Mouse (Mus musculus): ENCODE measurements around the gene Spred3.
"Not testable (repeated sequence)": the region's sequence is repeated elsewhere in the genome, so short reads cannot be mapped to it uniquely, and the experiment has no call there.

Spred3 gene

DNA sequence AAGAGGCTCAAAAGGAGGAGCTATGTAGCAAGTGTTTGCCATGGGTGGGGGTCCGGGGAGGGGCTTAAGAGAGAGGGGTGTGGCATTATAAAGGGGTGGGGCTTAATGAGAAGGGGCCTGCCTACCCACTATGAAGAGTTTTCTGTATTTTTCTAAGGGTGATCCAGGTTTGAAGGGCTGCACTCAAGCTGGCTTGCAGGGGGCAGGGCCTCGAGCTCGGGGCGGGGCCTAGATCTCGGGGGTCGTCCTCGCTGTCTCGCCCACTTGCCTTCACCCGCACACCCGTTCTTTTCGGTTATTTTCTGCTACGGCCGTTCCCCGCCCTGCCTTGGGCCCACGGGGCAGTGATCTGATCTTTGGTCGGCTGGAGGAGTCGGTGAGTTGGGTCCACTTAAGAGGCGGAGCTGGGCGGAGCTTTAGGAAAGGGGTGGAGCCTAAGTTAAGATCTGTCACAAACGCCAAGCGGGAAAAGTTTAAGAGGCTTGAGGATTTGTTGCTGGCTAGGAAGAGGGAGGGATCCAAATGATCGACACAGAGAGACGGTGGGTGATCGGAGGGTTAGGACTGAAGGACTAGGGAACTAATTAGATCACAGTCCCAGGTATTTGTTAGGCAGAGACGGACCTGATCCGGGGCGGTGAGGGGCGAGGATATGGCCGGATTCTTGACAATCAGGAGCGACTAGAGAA, at the start of gene Spred3, which contains the start of gene Ggn:
Gene Spred3 (minus strand): TSS at position 346 of the 689 bp plus-strand sequence.
Gene Ggn (plus strand): TSS at position 145 of the 689 bp plus-strand sequence.
- peak in 1 of 2 experiments; percentile 42 for DNase-seq

DNA sequence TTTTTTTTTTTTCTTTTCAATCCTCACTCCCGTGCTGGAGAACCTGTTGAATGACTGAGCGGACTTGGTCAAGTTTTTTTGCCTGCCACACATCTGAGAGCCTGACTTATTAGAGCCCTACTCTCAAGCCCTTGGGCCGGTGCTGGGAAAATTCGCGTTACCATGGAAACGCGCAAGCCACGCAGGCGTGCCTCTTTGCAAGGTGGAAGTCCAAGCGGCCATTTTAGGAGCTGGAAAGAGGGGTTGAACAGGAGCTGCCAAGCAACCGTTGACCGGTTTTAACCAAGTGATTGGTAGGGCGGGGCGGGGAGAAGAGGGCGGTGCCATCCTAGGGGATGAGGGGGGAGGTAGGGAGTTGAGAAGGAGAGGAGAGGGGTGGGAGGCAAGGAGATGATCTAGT, 44.6 kb upstream of the Spred3 start:
- DNase-seq = no peak

DNA sequence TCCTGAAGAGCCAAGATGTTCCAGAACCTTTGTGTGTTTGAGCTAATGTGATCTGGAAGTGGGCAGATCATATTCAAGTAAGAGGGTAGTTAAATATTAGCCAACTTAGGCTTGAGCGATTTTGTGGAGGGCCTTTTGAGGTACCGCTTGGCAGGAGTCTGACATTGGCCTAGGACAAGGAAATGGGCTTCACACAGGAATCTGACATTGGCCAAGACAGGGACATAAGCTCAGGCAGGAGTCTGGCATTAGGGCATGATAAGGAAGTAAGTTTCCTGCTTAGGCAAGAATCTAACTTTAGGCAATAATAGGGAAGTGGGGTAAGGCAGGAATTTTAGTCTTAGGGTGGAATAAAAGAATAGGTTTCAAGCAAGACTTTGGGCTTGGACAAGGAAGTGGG, 44.0 kb upstream of the Spred3 start:
- DNase-seq = no peak

DNA sequence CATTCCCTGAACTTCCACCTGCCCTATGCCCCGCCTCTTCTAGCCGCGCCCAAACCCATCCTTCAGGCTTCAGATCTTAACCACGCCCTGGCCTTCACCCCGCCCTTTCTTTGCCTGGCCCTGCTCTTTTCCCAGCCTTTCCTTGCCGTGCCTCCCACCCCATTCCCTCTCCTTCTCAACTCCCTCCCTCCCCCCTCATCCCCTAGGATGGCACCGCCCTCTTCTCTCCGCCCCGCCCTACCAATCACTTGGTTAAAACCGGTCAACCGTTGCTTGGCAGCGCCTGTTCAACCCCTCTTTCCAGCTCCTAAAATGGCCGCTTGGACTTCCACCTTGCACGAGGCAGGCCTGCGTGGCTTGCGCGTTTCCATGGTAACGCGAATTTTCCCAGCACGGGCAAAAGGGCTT, 43.5 kb upstream of the Spred3 start, which contains the start of gene Catsperg1:
Gene Catsperg1 (minus strand): TSS at position 361 of the 408 bp plus-strand sequence.
- DNase-seq = no peak

DNA sequence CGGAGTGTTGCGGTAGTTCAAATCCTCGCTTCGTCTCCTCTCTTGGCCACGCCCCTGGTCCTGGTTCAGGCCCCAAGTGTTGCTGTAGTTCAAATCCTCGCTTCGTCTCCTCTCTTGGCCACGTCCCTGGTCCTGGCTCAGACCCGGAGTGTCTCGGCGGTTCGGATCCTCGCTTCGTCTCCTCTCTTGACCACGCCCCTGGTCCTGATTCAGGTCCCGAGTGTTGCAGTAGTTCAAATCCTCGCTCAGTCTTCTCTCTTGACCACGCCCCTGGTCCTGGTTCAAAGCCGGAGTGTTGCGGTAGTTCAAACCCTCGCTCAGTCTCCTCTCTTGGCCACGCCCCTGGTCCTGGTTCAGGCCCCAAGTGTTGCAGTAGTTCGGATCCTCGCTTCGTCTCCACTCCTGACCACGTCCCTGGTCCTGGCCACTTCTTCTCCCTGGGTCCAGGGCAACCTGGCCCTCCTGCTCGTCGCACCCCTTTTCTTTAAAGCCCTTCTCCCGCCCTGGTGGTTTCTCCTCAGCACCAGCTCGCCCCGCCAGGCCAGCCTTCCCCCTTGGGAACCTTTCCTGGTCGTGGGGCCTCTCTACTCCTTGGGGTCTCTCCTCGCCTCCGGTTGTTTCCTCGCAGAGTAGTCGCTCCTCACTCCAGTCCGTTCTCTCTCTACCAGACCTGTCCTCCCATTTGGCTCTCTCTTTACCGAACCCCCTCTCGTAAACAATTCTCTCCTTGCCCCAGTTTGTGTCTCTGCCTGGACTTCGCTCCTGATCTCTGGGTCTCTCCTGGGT, 42.8 kb upstream of the Spred3 start:
- not testable (repeated sequence) for DNase-seq

DNA sequence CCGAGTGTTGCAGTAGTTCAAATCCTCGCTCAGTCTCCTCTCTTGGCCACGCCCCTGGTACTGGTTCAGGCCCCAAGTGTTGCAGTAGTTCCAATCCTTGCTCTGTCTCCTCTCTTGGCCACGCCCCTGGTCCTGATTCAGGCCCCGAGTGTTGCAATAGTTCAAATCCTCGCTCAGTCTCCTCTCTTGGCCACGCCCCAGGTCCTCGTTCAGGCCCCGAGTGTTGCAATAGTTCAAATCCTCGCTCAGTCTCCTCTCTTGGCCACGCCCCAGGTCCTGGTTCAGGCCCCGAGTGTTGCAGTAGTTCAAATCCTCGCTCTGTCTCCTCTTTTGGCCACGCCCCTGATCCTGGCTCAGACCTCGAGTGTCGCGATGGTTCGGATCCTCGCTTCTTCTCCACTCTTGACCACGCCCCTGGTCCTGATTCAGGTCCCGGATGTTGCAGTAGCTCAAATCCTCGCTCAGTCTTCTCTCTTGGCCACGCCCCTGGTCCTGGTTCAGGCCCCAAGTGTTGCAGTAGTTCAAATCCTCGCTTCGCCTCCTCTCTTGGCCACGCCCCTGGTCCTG, 42.1 kb upstream of the Spred3 start:
- no peak for DNase-seq

DNA sequence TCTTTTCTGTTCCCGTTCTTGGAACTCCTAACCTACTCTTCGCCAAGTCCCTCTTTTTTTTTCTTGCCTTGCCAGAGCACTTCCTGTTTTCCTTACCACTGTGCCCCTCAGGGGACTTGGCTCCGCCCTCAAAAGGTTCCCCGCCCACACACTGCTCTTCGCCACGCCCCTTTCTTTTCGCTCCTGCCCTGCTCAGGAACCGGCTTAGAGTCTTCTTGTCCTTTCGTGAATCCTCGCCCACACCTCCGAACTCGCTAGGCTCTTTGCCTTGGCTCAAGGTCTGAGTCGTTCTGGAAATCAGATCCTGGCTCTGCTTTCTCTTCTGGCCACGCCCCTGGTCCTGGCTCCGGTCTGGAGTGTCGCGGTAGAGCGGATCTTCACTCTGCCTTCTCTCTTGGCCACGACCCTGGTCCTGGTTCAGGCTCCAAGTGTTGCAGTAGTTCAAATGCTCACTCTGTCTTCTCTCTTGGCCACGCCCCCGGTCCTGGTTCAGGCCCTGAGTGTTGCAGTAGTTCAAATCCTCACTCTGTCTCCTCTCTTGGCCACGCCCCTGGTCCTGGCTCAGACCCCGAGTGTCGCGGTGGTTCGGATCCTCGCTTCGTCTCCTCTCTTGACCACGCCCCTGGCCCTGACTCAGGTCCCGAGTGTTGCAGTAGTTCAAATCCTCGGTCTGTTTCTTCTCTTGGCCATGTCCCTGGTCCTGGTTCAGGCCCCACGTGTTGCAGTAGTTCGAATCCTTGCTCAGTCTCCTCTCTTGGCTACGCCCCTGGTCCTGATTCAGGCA, 41.4 kb upstream of the Spred3 start:
- DNase-seq = peak; percentile 84 to 88

DNA sequence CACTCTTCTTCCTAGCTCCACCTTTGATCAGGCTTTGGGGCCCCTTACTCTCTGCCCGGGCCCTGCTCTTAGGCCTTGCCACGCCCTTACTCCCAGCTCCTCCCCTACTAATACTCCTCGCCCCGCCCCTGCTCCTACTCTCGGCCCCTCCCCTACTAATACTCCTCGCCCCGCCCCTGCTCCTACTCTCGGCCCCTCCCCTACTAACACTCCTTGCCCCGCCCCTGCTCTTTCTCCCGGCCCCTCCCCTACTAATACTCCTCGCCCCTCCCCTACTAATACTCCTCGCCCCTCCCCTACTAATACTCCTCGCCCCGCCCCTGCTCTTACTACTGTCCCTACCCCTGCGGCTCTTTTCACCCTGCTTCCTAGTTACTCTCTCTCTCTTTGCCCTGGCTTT, 40.8 kb upstream of the Spred3 start:
- peak in 1 of 2 experiments; percentile 39 for DNase-seq

DNA sequence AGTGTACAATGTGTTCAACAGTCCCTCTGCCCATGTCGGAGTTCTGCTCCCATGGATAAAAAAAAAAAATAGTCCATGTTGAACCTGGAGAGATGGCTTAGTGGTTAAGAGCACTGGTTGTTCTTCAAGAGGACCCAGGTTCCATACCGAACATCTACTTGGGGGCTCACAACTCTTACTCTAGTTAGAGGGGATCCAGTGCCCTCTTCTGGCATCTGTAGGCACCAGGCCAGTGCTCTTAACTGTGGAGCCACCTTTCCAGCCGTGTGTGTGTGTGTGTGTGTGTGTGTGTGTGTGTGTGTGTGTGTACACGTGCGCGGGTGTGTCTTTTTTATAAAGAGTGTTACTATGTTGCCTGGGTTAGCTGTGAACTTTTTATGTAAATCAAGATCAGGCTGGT, 32.4 kb upstream of the Spred3 start:
- no peak for DNase-seq

DNA sequence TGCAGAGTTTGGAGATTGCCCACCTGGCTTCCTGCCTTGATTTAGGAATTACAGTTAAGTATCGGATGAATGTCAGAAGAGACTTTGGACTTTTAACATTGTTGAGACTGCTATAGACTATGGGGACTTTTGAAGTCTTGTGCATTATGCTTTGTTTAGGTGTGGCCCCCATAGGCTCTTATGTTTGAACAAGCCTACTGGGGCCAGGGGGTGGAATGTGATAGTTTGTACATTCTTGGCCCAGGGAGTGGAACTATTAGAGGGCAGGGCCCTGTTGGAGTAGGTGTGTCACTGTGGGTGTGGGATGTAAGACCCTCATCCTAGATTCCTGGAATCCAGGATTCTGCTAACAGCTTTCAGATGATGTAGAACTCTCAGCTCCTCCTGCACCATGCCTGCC, 24.0 kb upstream of the Spred3 start:
- DNase-seq = not testable (repeated sequence)

DNA sequence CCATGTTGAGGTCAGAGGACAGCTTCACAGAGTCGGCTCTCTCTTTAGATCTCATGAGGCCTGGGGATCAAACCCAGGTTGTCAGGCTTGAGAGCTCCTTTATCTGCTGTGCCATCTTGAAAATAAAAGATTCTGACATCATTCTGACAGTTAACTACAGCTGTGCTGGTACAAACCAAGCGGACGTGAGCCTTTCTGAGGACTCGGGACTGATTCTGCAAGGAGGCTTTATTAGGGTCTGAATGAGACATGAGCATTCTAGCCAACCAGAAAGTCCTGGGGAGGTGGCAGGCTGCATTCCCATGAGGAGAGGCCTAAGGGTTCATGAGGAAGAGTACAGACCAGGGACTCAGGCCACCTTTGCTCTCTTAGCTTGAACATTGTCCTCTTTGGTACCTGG, 11.1 kb upstream of the Spred3 start:
- not testable (repeated sequence) for DNase-seq

DNA sequence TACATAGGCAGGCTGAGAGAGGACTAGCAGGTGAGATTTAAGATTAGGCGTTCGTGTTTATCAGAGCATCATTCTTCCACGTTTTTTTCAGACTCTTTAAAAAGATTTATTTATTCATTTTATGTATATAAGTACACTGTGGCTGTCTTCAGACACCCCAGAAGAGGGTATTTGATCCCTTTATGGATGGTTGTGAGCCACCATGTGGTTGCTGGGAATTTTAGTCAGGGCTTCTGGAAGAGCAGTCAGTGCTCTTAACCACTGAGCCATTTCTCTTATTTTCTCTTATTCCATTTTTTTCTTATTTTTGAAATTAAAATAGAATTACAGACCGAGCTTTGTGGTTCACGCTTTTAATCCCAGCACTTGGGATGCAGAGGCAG, 10.6 kb upstream of the Spred3 start:
- DNase-seq = no peak

DNA sequence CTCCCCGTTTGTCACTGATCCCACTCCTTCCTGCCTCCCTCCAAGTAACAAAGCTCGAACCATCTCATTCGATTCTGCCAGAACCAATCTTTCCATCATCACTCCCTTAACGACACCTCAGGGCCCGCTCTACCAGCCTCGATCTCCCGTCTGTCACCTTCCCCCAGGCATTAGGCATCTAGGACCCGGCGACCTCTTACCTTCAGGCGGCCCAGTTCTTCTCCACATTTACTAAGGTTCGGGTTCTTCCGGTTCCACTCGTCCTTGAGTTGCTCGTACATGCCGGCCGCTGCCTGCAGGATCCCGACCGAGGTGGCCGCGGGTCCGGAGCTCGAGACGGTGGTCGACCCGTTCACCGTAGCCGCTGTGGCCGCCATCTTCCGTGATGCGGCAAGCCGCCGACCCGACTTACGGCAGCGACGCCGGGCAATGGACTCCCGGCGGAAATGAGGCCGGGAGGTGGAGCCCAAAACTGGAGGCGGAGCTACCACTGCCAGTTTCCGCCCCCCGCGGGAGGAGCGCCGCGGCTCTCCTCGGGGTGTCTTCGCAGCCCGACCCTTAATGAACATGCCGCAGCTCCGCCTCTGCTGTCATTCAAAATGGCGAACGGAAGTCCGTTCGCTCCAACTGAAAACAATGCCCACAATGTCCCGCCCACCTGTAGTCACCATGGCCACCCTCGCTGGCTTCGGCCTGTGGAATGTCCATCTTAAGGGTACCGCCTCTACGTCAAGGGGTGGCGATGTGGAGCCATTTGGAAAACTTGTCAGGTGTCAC, 10.1 kb upstream of the Spred3 start, which contains the start of gene Psmd8:
Gene Psmd8 (minus strand): TSS at position 625 of the 777 bp plus-strand sequence.
- DNase-seq = peak; percentile 96 to 98

DNA sequence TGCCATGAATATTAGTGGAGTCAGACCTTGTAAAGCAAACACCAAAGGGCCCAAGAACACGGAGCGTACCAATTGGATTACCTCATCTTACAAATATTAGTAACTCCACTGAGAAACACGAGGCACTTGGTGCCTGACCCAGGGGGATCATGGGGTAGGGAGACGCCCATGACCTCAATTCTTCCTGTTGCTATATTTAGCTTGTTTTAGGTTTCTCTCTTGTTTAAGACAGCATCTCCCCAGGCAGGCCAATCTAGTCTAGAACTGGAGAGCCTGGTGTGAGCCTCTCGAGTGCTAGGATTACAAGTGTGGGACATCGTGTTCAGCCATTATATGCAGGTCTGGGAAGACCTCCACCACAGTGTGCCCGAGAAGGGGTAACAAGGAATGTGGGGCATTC, 9.1 kb upstream of the Spred3 start:
- DNase-seq = no peak

DNA sequence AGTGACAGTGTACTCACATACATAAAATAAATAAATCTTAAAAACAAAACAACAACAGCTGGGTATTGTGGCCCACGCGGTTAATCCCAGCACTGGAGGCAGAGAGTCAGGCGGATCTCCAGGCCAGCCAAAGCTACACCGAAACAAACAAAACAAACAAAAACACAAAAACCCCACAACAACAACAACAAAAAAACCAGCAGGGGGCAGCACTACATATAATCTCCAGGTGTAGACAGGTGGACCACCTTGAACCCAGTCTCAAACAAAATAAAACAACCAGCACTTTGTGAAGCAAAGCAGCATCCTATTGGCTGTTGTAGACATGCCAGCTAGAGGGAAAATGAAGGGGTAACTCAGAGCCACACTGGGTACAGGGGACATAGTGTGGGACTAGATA, 7.9 kb upstream of the Spred3 start:
- no peak for DNase-seq

DNA sequence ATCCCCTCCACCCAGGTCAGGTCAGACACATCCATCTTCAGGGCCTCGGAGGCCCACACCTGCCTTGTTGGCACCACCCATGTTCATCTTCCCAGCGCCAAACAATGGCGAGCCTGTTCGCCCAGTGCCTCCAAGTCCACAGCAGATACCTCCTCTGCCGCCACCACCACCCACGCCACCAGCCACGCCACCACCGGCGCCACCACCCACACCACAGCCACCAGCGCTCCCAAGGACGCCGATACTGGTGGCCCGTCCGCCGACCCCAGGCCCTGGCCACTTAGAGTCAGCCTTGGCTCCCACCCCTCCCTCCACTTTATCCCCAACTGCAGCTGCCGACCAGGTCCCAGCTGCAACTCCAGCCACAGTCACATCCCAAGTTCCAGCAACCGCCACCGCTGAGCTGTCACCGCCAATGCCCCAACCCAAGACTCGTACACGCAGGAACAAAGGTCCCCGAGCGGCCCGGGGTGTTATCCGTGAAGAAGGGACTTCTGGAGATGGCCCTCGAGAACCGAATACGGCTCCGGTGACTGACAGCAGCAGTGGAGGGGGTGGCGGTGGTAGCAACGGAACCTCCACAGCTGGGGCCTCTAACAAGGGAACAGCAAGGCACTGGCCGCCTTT, 2.3 kb upstream of the Spred3 start:
- no peak for DNase-seq

DNA sequence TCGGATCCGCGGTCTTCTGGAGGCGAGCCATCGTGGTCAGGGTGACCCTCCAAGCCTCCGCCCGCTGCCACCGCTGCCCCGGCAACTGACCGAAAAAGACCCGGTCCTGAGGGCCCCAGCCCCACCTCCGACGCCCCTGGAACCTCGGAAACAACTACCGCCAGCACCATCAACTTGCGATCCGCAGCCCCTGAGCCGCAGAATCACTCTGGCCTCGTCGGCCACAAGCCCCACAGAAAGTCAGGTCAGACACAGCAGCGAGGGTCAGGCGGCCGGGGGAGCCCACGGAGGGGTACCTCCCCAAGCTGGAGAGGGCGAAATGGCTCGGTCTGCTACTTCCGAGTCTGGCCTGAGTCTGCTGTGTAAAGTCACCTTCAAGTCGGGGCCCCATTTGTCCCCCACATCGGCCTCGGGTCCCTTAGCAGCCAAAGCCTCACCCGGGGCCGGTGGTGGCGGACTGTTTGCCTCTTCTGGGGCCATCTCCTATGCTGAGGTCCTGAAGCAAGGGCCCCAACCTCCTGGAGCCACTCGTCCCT, 1.4 kb upstream of the Spred3 start:
- DNase-seq = no peak

DNA sequence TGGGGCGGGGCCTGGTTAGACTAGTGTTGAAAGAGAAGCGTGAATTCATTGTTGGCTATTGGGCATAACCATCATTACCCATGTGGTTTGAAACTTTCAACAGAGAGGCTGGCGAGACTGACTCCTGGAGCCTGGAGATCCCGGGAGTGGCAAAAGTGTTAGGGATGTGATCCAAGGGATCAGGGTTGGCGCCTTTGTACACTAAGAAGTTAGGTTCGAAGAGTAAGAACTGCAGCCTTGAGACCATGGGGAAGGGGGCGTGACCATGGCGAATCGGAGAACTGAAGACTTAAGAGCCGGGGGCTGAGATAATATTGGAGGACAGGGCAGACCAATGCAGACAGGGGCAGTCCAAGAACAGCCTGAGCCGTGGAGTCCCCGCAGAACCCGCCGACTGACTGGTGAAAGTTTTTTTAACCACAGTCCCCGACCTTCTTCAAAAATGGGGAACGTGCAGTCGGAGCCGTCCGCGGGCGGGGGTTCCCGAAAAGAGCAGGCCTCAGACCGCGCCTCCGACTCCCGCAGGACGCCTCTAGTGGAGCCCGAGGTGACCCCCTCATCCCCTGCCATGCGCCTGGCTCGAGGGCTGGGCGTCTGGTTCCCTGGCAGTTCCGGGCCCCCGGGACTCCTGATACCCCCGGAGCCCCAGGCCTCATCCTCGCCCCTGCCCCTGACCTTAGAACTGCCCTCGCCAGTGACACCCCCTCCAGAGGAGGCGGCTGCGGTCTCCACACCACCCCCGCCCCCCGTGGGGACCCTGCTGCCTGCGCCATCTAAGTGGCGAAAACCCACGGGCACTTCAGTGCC, 747 bp upstream of the Spred3 start:
- peak in 1 of 2 experiments; percentile 33 for DNase-seq

DNA sequence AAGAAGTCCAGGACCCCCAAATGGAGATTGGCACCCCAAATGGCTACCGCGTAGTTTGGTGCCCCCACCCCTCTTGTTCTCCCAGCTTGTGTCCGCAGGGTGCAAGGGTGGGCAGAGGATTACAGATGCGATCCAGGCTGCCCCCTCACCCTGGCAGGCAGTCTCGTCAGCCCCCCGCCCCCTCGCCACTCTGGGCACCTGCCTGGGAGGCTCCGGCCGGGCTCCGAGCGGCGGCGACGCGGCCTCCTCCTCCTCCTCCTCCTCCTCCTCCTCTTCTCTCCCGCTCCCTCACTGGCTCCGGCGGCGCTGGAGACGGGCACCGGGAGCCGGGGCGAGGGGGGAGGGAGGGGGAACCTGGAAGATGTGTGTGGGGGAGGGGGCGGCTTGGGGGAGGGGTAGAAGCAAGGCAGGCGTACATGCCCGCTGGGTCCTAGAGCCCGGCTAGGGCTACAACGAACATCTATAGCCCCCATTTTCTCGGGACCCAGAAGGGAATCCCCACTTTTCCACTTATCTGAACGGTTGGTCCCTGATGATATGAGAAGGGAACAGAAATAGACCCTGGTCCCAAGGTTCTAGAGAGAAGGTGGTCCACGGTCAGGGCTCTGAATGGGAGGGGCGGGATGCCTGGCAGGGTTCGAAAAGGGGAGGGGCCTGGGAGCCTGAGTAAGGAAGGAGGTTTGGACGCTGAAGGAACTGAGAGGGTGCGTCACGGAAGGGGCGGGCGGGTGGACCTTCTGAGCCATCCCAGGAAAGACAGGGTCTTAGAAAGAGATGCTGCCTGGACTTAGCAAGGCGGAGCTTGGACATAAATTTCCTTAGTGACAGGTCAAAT, 763 bp downstream of the Spred3 start:
- peak in 1 of 2 experiments; percentile 48 for DNase-seq

Measured in thymus, postnatal 36 days (tissue).